Mouse (Mus musculus) kidney, postnatal 25 days (tissue): ENCODE results near the gene Lgals1.

Experiments
- DNase-seq, 2 experiments: peaks; one replicate each; pipeline ENCODE4 v3.0.0; 2021; ENCODE audit warnings: mixed read lengths in 2 of 2

Gene Lgals1

DNA sequence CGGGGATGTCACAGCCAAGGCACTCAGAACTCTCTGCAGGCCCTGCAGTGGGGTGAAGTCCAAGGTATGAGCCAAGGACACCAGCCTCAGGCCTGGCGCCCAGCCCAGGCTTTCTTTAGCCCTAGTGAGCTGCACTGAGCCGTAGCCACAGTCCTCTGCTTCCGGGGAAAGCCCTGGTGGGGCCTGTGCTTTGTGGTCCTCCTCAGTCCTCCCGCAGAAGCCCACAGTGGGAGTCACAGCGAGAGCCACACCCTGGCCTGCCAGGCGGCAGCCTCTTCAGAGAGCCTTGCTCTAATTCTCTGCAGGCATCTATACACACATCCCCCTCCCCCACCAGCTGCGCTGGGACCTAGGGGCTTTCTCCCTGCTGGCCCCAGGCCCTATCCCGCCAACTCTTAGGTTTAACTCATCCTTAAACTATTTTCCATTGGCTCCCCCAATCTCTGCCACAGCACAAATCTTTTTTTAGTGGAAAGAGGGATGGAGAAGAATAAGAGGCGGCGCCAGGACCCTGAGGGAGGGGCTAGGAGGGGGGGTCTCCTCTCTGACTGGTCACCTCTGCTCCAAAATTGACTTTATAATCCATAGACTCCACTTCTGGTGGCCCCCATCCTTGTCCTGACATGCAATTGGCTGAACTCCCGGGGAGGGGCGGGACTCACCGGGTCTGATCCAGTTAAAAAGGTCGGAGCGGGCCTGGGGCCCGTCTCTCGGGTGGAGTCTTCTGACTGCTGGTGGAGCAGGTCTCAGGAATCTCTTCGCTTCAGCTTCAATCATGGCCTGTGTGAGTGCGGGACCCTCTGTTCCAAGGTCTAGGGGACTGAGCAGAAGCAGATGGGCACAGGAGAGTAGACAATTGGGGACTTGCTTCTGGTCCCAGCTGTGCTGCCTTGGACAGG is at the start of gene Lgals1:
TSS of gene Lgals1 (plus strand) at position 705 of the 899 bp plus-strand sequence.
- peak; percentile 94 to 97 for DNase-seq

- peak; percentile 95 to 97 for DNase-seq
Observed at GRCm38 (mm10) chr15:78876991-78877809, 49.3 kb upstream of the Lgals1 start, which contains the start of gene Gga1. Gene Gga1 (plus strand): TSS chr15:78877190.

- peak; percentile 30 to 63 for DNase-seq
Observed at GRCm38 (mm10) chr15:78877810-78878390, 48.6 kb upstream of the Lgals1 start.

DNA sequence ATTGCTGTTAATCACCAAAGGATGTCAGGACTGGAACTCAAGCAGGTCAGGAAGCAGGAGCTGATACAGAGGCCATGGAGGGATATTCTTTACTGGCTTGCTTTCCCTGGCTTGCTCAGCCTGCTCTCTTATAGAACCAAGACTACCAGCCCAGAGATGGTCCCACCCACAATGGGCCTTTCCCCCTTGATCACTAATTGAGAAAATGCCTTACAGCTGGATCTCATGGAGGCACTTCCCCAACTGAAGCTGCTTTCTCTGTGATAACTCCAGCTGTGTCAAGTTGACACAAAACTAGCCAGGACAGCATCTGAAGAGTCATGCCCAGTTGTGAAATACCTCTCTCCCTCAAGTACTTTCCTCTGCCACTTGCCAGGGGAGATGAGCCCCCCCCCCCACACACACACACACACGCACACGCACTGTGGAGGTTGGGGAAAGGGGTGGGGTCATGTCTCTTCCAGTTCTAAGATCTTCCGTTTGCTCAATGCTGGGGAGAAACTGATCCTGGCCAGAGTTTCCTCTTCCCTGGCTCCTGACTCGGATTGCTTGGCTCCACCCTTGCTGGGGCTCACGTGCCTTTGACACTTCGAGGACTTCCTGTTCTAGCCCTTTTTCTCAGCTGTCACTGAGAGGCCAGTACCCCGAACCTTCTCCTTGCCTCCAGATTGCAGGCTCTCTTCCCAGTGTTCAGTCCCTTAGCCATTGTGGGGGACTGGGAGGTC is 47.6 kb upstream of the Lgals1 start:
- peak in 1 of 2 experiments; percentile 66 for DNase-seq

DNA sequence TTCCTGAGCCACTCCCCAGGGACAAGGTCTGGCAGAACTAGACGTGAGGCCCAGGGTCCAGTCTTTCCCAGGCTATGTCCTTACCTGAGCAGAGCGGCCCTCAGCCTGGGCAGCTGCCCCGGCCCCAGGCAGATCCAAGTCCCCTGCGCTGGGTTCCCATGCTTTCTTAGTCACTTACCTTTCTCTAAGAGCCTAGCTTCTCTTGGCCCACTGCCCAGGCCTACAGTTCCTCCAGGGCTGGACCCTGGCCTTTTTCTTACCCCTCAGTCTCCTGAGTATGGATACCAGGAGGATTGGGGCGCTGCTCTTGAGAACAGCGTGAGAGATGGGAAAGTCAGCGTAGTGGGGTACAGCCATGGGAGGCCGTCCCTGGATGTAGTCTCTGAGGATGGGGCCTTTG is 46.1 kb upstream of the Lgals1 start:
- DNase-seq, result peak; percentile 74 to 82

GRCm38 (mm10) chr15:78881828-78882227 is 44.7 kb upstream of the Lgals1 start:
- DNase-seq, result no peak

DNA sequence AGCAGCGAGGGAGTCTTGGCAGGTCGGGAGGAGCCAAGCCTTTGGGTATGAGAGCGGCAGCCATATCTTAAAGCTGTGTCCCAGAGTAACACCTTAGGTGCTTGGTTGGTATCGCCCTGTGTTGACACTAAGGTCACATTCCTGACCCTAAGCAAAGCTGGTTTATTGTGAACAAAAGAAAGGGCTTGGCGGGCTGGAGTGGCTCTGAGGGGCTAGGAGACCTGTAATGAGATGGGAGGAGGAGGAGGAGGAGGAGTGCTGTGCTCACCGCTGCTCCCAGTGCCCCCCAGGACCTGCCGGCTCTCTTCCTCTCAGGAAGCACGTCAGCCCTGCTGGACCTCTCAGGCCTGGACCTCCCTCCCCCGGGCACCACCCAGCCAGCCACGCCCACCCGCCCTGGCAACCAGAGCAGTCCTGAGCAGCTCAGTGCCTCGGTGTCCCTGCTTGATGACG is 37.1 kb upstream of the Lgals1 start:
- no peak for DNase-seq

- no peak for DNase-seq
Observed at GRCm38 (mm10) chr15:78892440-78892839, 34.1 kb upstream of the Lgals1 start.

DNA sequence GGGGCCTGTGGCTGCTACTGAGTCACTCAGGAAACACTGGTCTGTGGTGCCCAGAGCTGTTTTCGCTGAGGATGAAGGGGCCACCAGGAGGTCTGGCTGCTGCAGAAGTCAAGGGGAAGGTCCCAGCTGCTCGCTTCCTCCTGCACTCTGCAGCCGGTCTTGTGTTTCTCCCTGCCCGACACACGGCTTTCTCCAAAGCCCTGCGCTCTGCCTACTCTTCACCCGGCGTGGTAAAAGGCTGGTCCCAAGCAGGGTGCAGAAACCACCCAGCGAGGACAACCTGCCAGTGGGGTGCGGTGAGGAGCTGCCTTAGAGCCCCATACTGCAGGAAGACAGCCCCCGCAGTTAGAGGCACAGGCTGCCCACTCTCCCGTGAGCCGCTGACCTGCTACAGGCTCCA is 31.8 kb upstream of the Lgals1 start:
- no peak for DNase-seq

DNA sequence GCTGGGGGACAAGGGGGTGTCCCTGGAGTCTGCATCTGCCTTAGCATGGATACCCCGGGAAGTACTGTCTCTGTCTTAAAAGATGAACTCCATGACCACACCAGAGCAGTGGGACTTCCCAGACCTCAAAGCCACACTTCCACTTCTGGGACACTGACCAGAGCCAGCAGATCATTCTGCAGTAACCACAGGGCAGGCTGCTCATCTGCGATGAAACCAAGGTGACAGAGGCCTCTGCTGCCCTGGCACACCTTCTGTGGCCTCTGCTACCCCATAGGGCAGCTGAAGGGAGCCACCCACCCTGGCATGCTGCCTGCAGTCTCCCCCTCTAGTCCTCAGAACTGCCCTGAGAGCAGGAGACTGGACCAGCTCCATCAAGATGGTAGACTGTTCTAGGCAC is 30.8 kb upstream of the Lgals1 start:
- no peak for DNase-seq

DNA sequence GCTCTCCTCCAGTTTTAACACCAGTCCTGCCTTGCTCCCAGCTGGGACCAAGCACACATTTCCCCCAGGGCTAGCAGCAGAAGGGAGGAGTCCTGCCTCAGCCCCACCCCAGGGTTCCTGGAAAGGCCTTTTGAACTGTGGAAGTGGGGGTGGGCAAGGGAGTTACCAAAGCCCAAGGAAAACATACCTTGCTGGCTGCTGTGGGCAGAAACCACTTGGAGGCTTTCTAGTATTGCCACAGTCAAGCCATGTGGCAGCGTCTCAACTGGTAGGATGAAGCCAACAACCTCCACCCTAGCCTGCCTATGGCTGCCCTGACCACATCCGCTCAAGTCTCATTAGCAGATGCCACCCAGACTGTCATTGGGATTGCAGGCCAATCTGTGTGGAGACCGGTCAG is 30.4 kb upstream of the Lgals1 start:
- DNase-seq, result no peak

- DNase-seq, result peak in 1 of 2 experiments; percentile 43
Observed at GRCm38 (mm10) chr15:78897488-78897887, 29.0 kb upstream of the Lgals1 start.

GRCm38 (mm10) chr15:78898507-78899001 is 28.0 kb upstream of the Lgals1 start:
- no peak for DNase-seq

DNA sequence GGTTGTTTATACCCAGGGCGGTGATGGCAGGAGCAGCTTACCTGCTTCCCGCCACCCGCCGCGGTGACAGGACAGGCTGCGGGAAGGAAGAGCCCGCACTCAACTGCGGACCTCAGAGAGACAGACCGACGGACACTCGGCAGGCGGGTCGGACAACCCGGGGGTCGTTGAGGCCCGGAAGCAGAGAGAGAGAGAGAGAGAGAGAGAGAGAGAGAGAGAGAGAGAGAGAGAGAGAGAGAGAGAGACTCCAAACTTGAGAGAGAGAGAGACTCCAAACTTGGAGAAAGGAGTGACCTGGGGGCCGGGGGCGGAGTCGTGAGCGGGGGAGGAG is 27.2 kb upstream of the Lgals1 start, which contains the start of gene Gm49510:
TSS of gene Gm49510 (plus strand) at position 259 of the 331 bp plus-strand sequence.
- no peak for DNase-seq

DNA sequence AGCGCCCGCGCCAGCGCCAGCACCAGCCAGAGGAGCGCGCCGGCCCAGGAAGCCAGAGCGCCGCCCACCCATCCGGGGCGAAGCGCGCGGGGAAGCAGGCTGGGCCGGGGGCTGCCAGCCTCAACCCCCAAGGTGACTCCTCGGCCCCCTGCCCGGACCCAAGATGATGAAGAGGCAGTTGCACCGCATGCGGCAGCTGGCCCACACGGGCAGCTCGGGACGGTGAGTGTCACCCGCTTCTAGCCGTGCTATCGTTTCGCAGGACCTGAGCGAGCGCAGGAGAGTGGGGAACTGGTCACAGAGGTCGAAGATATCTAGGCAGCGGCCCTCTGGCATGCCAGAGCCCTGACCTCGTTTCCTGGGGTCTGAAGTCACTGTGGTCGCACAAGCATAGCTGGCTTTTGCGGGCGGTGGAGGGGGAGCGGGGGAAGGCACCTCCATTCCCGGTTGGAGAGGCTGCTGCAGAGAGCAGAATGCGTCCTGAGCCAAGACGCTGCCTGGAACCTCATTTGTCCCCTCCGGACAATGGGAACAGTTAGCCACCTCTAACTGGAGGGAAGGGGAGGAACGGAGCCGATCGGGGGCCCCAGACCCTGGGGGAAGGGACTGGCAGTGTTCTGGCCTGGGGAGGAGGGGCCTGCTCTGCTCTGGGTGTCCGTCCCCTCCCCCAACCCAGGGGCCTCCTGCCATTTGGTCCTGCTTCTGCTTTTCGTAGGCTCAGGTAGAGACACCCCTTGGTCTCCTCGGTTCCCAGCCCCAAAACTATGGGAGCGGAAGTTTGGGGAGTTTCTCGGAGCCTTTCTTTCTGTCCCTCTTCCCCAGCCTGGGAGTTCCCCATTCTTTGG is 26.6 kb upstream of the Lgals1 start, which contains the start of gene Sh3bp1:
TSS of gene Sh3bp1 (plus strand) at position 29 of the 845 bp plus-strand sequence.
- peak; percentile 75 to 82 for DNase-seq

DNA sequence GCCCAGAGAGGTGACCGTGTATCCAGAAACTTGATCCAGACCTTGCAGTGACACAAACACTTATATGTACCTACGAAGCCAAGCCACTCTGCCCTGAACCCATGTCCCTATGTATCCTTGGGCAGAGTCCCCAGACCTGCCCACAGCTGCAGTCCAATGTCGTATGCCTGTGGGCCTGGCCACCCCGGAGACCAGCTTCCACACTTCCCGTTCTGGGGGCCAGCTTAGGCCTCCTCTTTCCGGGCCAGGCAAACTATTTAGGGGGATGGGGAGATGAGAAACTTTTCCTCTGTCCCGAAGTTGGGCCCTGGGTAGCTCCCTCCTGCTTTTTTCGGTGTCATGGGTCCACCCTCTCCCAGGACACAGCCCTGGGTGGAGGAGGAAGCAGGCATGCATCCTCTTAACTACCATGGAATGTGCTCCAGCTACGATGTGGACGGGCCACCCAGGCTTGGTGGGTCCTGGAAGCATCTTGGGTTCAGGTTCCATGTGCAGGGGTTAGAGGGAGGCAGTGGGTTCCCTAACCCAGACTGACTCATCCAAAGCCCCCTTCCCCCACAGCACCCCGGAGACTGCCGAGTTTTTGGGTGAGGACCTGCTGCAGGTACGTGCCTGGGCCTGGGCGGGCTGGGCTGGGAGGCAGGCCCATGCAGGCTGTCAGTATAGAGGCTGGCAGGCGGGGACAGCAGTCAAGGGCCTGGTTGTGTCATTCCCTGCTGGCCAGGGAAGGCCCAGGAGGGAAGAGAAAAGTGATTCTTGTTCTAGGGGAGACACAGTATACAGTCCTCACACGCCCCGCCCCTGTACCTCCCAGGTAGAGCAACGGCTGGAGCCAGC is 25.7 kb upstream of the Lgals1 start:
- no peak for DNase-seq

DNA sequence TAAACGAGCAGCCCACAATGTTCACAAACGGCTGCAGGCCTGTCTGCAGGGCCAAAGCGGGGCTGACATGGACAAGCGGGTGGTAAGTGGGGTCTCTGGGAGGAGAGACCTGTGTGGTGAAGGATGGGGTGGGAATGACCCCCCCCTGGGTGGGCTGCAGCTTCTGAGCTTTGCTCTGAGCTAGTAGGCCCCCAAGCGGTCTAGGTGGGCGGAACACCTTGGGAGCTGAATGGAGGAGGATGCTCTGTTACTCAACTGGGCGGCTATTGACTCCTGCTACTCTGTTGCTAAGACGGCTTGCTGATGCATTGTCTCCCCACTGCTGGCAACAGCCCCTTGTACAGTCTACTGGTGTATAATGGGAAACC is 25.1 kb upstream of the Lgals1 start:
- no peak for DNase-seq

DNA sequence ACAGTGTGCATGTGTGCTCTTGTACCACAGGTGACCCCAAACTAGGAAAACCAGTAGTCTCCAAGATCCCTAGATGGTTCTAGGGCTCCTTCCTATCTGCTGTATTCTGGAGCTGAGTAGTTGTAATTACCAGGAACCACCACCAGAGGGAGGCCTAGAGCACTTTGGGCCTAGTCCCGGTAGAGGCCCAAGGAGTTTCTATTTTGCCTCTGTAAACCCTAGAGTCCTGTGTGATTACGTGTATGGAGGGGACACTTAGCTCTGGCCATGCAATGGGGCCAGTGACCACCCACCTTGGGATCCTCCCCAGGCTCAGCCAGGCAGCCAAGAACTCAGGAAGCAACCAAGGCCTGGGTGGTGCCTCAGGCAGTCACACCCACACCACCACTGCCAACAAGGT is 23.3 kb upstream of the Lgals1 start:
- DNase-seq, result peak; percentile 78 to 91

DNA sequence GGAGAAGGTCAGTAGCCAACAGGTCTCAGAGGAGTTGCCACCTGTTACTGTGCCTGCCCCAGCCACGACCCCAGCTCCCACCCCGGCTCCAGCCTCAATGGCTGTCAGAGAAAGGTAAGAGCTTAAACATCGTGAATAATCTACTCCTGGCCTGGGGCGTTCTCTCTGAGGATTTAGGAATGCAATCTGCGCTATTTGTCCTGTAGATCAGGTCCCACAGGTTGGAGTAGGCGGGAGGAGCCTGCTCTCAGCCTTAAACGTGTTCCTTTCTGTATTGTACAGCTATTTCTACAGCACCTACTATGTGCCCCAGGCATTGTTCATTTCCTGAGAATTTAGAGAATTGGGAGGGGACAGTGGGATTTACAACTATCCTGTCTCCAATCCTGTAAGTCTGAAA is 18.1 kb upstream of the Lgals1 start:
- no peak for DNase-seq

DNA sequence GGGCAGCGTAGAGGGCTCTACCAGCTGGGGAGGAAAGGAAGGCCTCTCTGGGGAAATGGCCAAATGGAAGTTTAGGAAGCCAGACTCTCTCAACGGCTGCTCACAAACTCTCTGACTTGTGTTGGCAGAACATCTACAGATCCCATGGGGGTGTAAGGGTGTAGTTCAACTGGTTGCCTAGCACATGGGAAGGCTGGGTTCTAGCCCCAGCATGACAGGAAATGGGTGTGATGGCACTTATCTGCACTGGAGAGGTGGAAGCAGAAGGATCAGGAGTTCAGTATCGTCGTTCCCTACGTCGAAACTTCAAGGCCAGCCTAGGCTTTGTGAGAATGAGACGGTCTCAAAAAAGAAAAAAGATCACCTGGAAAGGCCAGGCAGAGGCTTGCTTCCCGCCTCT is 17.5 kb upstream of the Lgals1 start:
- no peak for DNase-seq
